Mouse (Mus musculus): Measurements from ENCODE around the gene Tpst1. TPM values are rescaled to one million over a fixed set of nuclear protein-coding genes. Genes with fewer than 3 reads are reported as not detected.

The Tpst1 gene
- polyA plus RNA-seq, 1 experiment, result 9.4 TPM

GRCm38 (mm10) chr5:130089626-130090393 lies 16.7 kb downstream of the Tpst1 start:
- peak; percentile 26 for TF ChIP-seq POLR2A (IDR thresholded peaks at IDR 0.05; ENCODE audit: insufficient read length, low read depth)
- TF ChIP-seq E2F4 (IDR thresholded peaks at IDR 0.05; ENCODE audit: insufficient read depth), result no peak
- no peak for TF ChIP-seq SRF (IDR thresholded peaks at IDR 0.05; ENCODE audit: control insufficient read depth, insufficient read length, low read depth)
- TF ChIP-seq USF1 (IDR thresholded peaks at IDR 0.05; ENCODE audit: low read depth), result no peak
- TF ChIP-seq MYOD1 (IDR thresholded peaks at IDR 0.05; ENCODE audit: control insufficient read depth in 1 of 3, insufficient read length in 2 of 3, low read depth in 2 of 3), result no peak
- no peak for TF ChIP-seq TCF12 (IDR thresholded peaks at IDR 0.05; ENCODE audit: insufficient read depth, poor library complexity, severe bottlenecking)
- TF ChIP-seq MYOG (IDR thresholded peaks at IDR 0.05; ENCODE audit: control insufficient read depth in 1 of 3, insufficient read depth in 1 of 3, insufficient read length in 2 of 3, low read depth in 2 of 3), result no peak
- TF ChIP-seq REST (IDR thresholded peaks at IDR 0.05; ENCODE audit: insufficient read depth, insufficient read length), result no peak
- Histone ChIP-seq H3K27me3 (ENCODE audit: control insufficient read depth, insufficient read depth, insufficient read length) (no peaks in the 10 kb centered on the region), H3K4me2 (ENCODE audit: low read depth) (peak overlapping the region; percentile 77), H3K36me3 (ENCODE audit: control insufficient read depth, insufficient read depth) (no peaks in the 10 kb centered on the region), H3K4me3 (no peak overlapping the region), H3K79me2 (ENCODE audit: control insufficient read depth, insufficient read depth) (peaks cover 9% of the 10 kb centered on the region), H3ac (ENCODE audit: control insufficient read depth, insufficient read length) (no peak overlapping the region)

GRCm38 (mm10) chr5:130096754-130097153 lies 23.6 kb downstream of the Tpst1 start:
- H3K27me3 ChIP-seq (ENCODE audit: control insufficient read depth, insufficient read depth, insufficient read length), result no peaks in the 10 kb centered on the region
- no peak for TF ChIP-seq REST (IDR thresholded peaks at IDR 0.05; ENCODE audit: insufficient read depth, insufficient read length)
- TF ChIP-seq E2F4 (IDR thresholded peaks at IDR 0.05; ENCODE audit: insufficient read depth), result no peak
- TF ChIP-seq POLR2A (IDR thresholded peaks at IDR 0.05; ENCODE audit: insufficient read length, low read depth), result no peak
- TF ChIP-seq MYOG (IDR thresholded peaks at IDR 0.05; ENCODE audit: control insufficient read depth in 1 of 3, insufficient read depth in 1 of 3, insufficient read length in 2 of 3, low read depth in 2 of 3), result no peak
- no peak for TF ChIP-seq SRF (IDR thresholded peaks at IDR 0.05; ENCODE audit: control insufficient read depth, insufficient read length, low read depth)
- no peak for TF ChIP-seq TCF3 (IDR thresholded peaks at IDR 0.05; ENCODE audit: insufficient read length, low read depth)
- no peak for TF ChIP-seq USF1 (IDR thresholded peaks at IDR 0.05; ENCODE audit: low read depth)
- TF ChIP-seq MAX (IDR thresholded peaks at IDR 0.05; ENCODE audit: low read depth), result no peak
- no peak for TF ChIP-seq POLR2AphosphoS2 (IDR thresholded peaks at IDR 0.05; ENCODE audit: insufficient read length, low read depth)
- TF ChIP-seq TCF12 (IDR thresholded peaks at IDR 0.05; ENCODE audit: insufficient read depth, poor library complexity, severe bottlenecking), result no peak
- TF ChIP-seq MYOD1 (IDR thresholded peaks at IDR 0.05; ENCODE audit: control insufficient read depth in 1 of 3, insufficient read length in 2 of 3, low read depth in 2 of 3), result no peak
- TF ChIP-seq CEBPB (IDR thresholded peaks at IDR 0.05; ENCODE audit: insufficient read depth, poor library complexity, severe bottlenecking), result no peak
- no peak overlapping the region for H3ac ChIP-seq (ENCODE audit: control insufficient read depth, insufficient read length)
- H3K79me2 ChIP-seq (ENCODE audit: control insufficient read depth, insufficient read depth), result peaks cover 5% of the 10 kb centered on the region
- no peaks in the 10 kb centered on the region for H3K36me3 ChIP-seq (ENCODE audit: control insufficient read depth, insufficient read depth)
- no peak overlapping the region for H3K4me3 ChIP-seq
- H3K4me2 ChIP-seq (ENCODE audit: low read depth), result no peak overlapping the region

- Histone ChIP-seq H3K79me2 (ENCODE audit: control insufficient read depth, insufficient read depth) (no peaks in the 10 kb centered on the region), H3K4me2 (ENCODE audit: low read depth) (no peak overlapping the region), H3K27me3 (ENCODE audit: control insufficient read depth, insufficient read depth, insufficient read length) (no peaks in the 10 kb centered on the region), H3K36me3 (ENCODE audit: control insufficient read depth, insufficient read depth) (no peaks in the 10 kb centered on the region), H3ac (ENCODE audit: control insufficient read depth, insufficient read length) (no peak overlapping the region), H3K4me3 (no peak overlapping the region)
- TF ChIP-seq SRF (IDR thresholded peaks at IDR 0.05; ENCODE audit: control insufficient read depth, insufficient read length, low read depth), result no peak
- TF ChIP-seq MYOG (IDR thresholded peaks at IDR 0.05; ENCODE audit: control insufficient read depth in 1 of 3, insufficient read depth in 1 of 3, insufficient read length in 2 of 3, low read depth in 2 of 3), result no peak
- TF ChIP-seq TCF3 (IDR thresholded peaks at IDR 0.05; ENCODE audit: insufficient read length, low read depth), result no peak
- TF ChIP-seq TCF12 (IDR thresholded peaks at IDR 0.05; ENCODE audit: insufficient read depth, poor library complexity, severe bottlenecking), result no peak
- no peak for TF ChIP-seq REST (IDR thresholded peaks at IDR 0.05; ENCODE audit: insufficient read depth, insufficient read length)
- no peak for TF ChIP-seq MYOD1 (IDR thresholded peaks at IDR 0.05; ENCODE audit: control insufficient read depth in 1 of 3, insufficient read length in 2 of 3, low read depth in 2 of 3)
- no peak for TF ChIP-seq POLR2A (IDR thresholded peaks at IDR 0.05; ENCODE audit: insufficient read length, low read depth)
- TF ChIP-seq CEBPB (IDR thresholded peaks at IDR 0.05; ENCODE audit: insufficient read depth, poor library complexity, severe bottlenecking), result no peak
- TF ChIP-seq E2F4 (IDR thresholded peaks at IDR 0.05; ENCODE audit: insufficient read depth), result no peak
- TF ChIP-seq USF1 (IDR thresholded peaks at IDR 0.05; ENCODE audit: low read depth), result no peak
- TF ChIP-seq POLR2AphosphoS2 (IDR thresholded peaks at IDR 0.05; ENCODE audit: insufficient read length, low read depth), result no peak
- no peak for TF ChIP-seq MAX (IDR thresholded peaks at IDR 0.05; ENCODE audit: low read depth)
Observed at GRCm38 (mm10) chr5:130097837-130098236, 24.7 kb downstream of the Tpst1 start.

- Histone ChIP-seq H3K27me3 (ENCODE audit: control insufficient read depth, insufficient read depth, insufficient read length) (no peaks in the 10 kb centered on the region), H3K4me3 (no peak overlapping the region), H3ac (ENCODE audit: control insufficient read depth, insufficient read length) (no peak overlapping the region), H3K4me2 (ENCODE audit: low read depth) (no peak overlapping the region), H3K36me3 (ENCODE audit: control insufficient read depth, insufficient read depth) (no peaks in the 10 kb centered on the region), H3K79me2 (ENCODE audit: control insufficient read depth, insufficient read depth) (no peaks in the 10 kb centered on the region)
- TF ChIP-seq MAX (IDR thresholded peaks at IDR 0.05; ENCODE audit: low read depth), result no peak
- TF ChIP-seq CEBPB (IDR thresholded peaks at IDR 0.05; ENCODE audit: insufficient read depth, poor library complexity, severe bottlenecking), result no peak
- TF ChIP-seq E2F4 (IDR thresholded peaks at IDR 0.05; ENCODE audit: insufficient read depth), result no peak
- TF ChIP-seq REST (IDR thresholded peaks at IDR 0.05; ENCODE audit: insufficient read depth, insufficient read length), result no peak
- no peak for TF ChIP-seq TCF12 (IDR thresholded peaks at IDR 0.05; ENCODE audit: insufficient read depth, poor library complexity, severe bottlenecking)
- TF ChIP-seq SRF (IDR thresholded peaks at IDR 0.05; ENCODE audit: control insufficient read depth, insufficient read length, low read depth), result no peak
- no peak for TF ChIP-seq TCF3 (IDR thresholded peaks at IDR 0.05; ENCODE audit: insufficient read length, low read depth)
- no peak for TF ChIP-seq POLR2AphosphoS2 (IDR thresholded peaks at IDR 0.05; ENCODE audit: insufficient read length, low read depth)
- TF ChIP-seq MYOD1 (IDR thresholded peaks at IDR 0.05; ENCODE audit: control insufficient read depth in 1 of 3, insufficient read length in 2 of 3, low read depth in 2 of 3), result no peak
- no peak for TF ChIP-seq POLR2A (IDR thresholded peaks at IDR 0.05; ENCODE audit: insufficient read length, low read depth)
- no peak for TF ChIP-seq MYOG (IDR thresholded peaks at IDR 0.05; ENCODE audit: control insufficient read depth in 1 of 3, insufficient read depth in 1 of 3, insufficient read length in 2 of 3, low read depth in 2 of 3)
- no peak for TF ChIP-seq USF1 (IDR thresholded peaks at IDR 0.05; ENCODE audit: low read depth)
Observed at GRCm38 (mm10) chr5:130101724-130102123, 28.6 kb downstream of the Tpst1 start.
